Mouse (Mus musculus) right cerebral cortex, postnatal 4 days (tissue): ENCODE results near the gene Cacna2d1.

ENCODE experiments used
- DNase-seq: peaks from one replicate; pipeline ENCODE4 v3.0.0-alpha.2; 2022

Gene Cacna2d1

GRCm38 (mm10) chr5:15985228-15985858 lies 50.9 kb downstream of the Cacna2d1 start:
- no peak for DNase-seq

- no peak for DNase-seq
These were observed 51.4 kb downstream of the Cacna2d1 start for GRCm38 (mm10) chr5:15985901-15986300.

GRCm38 (mm10) chr5:15991428-15992139 lies 57.1 kb downstream of the Cacna2d1 start:
- DNase-seq, result no peak

GRCm38 (mm10) chr5:15993252-15993944 lies 58.9 kb downstream of the Cacna2d1 start:
- DNase-seq, result no peak

- DNase-seq, result no peak
These were observed 62.7 kb downstream of the Cacna2d1 start for GRCm38 (mm10) chr5:15997190-15997589.

- no peak for DNase-seq
These were observed 63.3 kb downstream of the Cacna2d1 start for GRCm38 (mm10) chr5:15997769-15998168.

- no peak for DNase-seq
These were observed 66.4 kb downstream of the Cacna2d1 start for GRCm38 (mm10) chr5:16000917-16001316.

GRCm38 (mm10) chr5:16002431-16003063 lies 68.1 kb downstream of the Cacna2d1 start:
- DNase-seq, result no peak

GRCm38 (mm10) chr5:16004305-16004704 lies 69.8 kb downstream of the Cacna2d1 start:
- DNase-seq, result peak; percentile 12

- DNase-seq, result no peak
These were observed 72.5 kb downstream of the Cacna2d1 start for GRCm38 (mm10) chr5:16006964-16007363.

GRCm38 (mm10) chr5:16013649-16014048 lies 79.2 kb downstream of the Cacna2d1 start:
- DNase-seq, result no peak

GRCm38 (mm10) chr5:16014392-16014791 lies 79.9 kb downstream of the Cacna2d1 start:
- no peak for DNase-seq

- no peak for DNase-seq
These were observed 90.3 kb downstream of the Cacna2d1 start for GRCm38 (mm10) chr5:16024626-16025417.

GRCm38 (mm10) chr5:16028881-16029280 lies 94.4 kb downstream of the Cacna2d1 start:
- DNase-seq, result no peak

GRCm38 (mm10) chr5:16029481-16029880 lies 95.0 kb downstream of the Cacna2d1 start:
- no peak for DNase-seq

GRCm38 (mm10) chr5:16033569-16033968 lies 99.1 kb downstream of the Cacna2d1 start:
- no peak for DNase-seq

- DNase-seq, result no peak
These were observed 100.8 kb downstream of the Cacna2d1 start for GRCm38 (mm10) chr5:16035259-16035658.

GRCm38 (mm10) chr5:16045147-16045878 lies 110.8 kb downstream of the Cacna2d1 start:
- no peak for DNase-seq

- DNase-seq, result no peak
These were observed 113.1 kb downstream of the Cacna2d1 start for GRCm38 (mm10) chr5:16047452-16048191.

GRCm38 (mm10) chr5:16056795-16057194 lies 122.3 kb downstream of the Cacna2d1 start:
- no peak for DNase-seq

GRCm38 (mm10) chr5:16062773-16063172 lies 128.3 kb downstream of the Cacna2d1 start:
- no peak for DNase-seq
